Mouse (Mus musculus) limb, embryonic 12.5 days (tissue): ENCODE results near the gene Cdkn3. TPM values are rescaled to one million over a fixed set of nuclear protein-coding genes. Genes with fewer than 3 reads are reported as not detected.
"Not testable (repeated sequence)": the region's sequence is repeated elsewhere in the genome, so short reads cannot be mapped to it uniquely, and the experiment has no call there.

ENCODE experiments used
- ATAC-seq: fragments of 200-750 bp; cut with Nextera tagmentation; 2 replicates; pipeline ENCODE4 v1.8.0; 2017; ENCODE audit warnings: low read depth, moderate TSS enrichment; ENCODE audit not compliant: insufficient number of reproducible peaks, insufficient read depth, low FRiP score, low TSS enrichment
- H3K27ac ChIP-seq: fragments of 300-500 bp; sonication (generic); 2 replicates; pipeline ENCODE4 v1.5.1; 2016; ENCODE audit warnings: mild to moderate bottlenecking, moderate library complexity
- H3K27me3 ChIP-seq: fragments of 300-500 bp; sonication (generic); 2 replicates; pipeline ENCODE4 v1.6.1; 2016; ENCODE audit warnings: mild to moderate bottlenecking, moderate library complexity
- H3K36me3 ChIP-seq: fragments of 300-500 bp; sonication (generic); 2 replicates; pipeline ENCODE4 v1.6.1; 2016; ENCODE audit warnings: mild to moderate bottlenecking, moderate library complexity
- H3K4me1 ChIP-seq: fragments of 300-500 bp; sonication (generic); replicated peaks from 2 replicates; pipeline ENCODE4 v1.6.1; 2016
- H3K4me2 ChIP-seq: fragments of 300-500 bp; sonication (generic); 2 replicates; pipeline ENCODE4 v1.6.1; 2016; ENCODE audit warnings: mild to moderate bottlenecking, moderate library complexity
- H3K4me3 ChIP-seq: fragments of 300-500 bp; sonication (generic); replicated peaks from 2 replicates; pipeline ENCODE4 v1.5.1; 2016; ENCODE audit warnings: mild to moderate bottlenecking
- H3K9ac ChIP-seq: fragments of 300-500 bp; sonication (generic); replicated peaks from 2 replicates; pipeline ENCODE4 v1.6.1; 2016; ENCODE audit warnings: mild to moderate bottlenecking, moderate library complexity
- H3K9me3 ChIP-seq: fragments of 300-500 bp; sonication (generic); 2 replicates; pipeline ENCODE4 v1.6.1; 2016; ENCODE audit warnings: mild to moderate bottlenecking, moderate library complexity
- WGBS: fragments of 180-500 bp; shearing (Covaris S2); methylation state at CpG from one replicate; pipeline ENCODE4 v1.1.7; 2016; 5-methylcytosine and 5-hydroxymethylcytosine counted together
- polyA plus RNA-seq: library from polyadenylated mRNA; unstranded; fragments of >200 nt; fragmentation: Nextera tagmentation; extraction: Ambion mirVana; gene quantifications from 2 replicates; pipeline ENCODE4 v1.2.1, GENCODE M21; 2016

Cdkn3 gene
- polyA plus RNA-seq, 1 experiment from 2014 or later, result 47.6 TPM

GRCm38 (mm10) chr14:46806186-46806585, 45.8 kb downstream of the Cdkn3 start:
- Histone ChIP-seq H3K4me3 (no peak overlapping the region), H3K4me1 (no peaks in the 10 kb centered on the region), H3K27me3 (no peaks in the 10 kb centered on the region), H3K9ac (no peak overlapping the region), H3K27ac (no peak overlapping the region), H3K9me3 (no peaks in the 10 kb centered on the region), H3K36me3 (peaks cover 32% of the 10 kb centered on the region), H3K4me2 (no peak overlapping the region)
- 79% methylated on average over 5 of the region's 5 CpGs for WGBS
- ATAC-seq, result no peak

GRCm38 (mm10) chr14:46807927-46808326, 47.6 kb downstream of the Cdkn3 start:
- no peak overlapping the region for H3K4me2 ChIP-seq
- H3K9me3 ChIP-seq, result no peaks in the 10 kb centered on the region
- WGBS, result 93% methylated on average over 3 of the region's 3 CpGs
- H3K4me3 ChIP-seq, result no peak overlapping the region
- H3K4me1 ChIP-seq, result no peaks in the 10 kb centered on the region
- H3K27me3 ChIP-seq, result no peaks in the 10 kb centered on the region
- peaks cover 47% of the 10 kb centered on the region for H3K36me3 ChIP-seq
- ATAC-seq, result no peak
- H3K27ac ChIP-seq, result no peak overlapping the region
- H3K9ac ChIP-seq, result no peak overlapping the region

- 86% methylated on average over 6 of the region's 6 CpGs for WGBS
- ATAC-seq, result no peak
- peaks cover 4% of the 10 kb centered on the region for H3K4me1 ChIP-seq
- H3K9ac ChIP-seq, result no peak overlapping the region
- no peaks in the 10 kb centered on the region for H3K27me3 ChIP-seq
- H3K9me3 ChIP-seq, result no peaks in the 10 kb centered on the region
- no peak overlapping the region for H3K27ac ChIP-seq
- no peak overlapping the region for H3K4me3 ChIP-seq
- H3K4me2 ChIP-seq, result no peak overlapping the region
- peaks cover 58% of the 10 kb centered on the region for H3K36me3 ChIP-seq
Measured at GRCm38 (mm10) chr14:46815640-46816039, 55.3 kb downstream of the Cdkn3 start.

- no peak overlapping the region for H3K9ac ChIP-seq
- H3K9me3 ChIP-seq, result no peaks in the 10 kb centered on the region
- H3K4me1 ChIP-seq, result peaks cover 11% of the 10 kb centered on the region
- peaks cover 46% of the 10 kb centered on the region for H3K36me3 ChIP-seq
- no peaks in the 10 kb centered on the region for H3K27me3 ChIP-seq
- H3K4me3 ChIP-seq, result no peak overlapping the region
- no peak overlapping the region for H3K27ac ChIP-seq
- ATAC-seq, result no peak
- no peak overlapping the region for H3K4me2 ChIP-seq
- 93% methylated on average over 8 of the region's 8 CpGs for WGBS
Measured at GRCm38 (mm10) chr14:46816916-46817622, 56.7 kb downstream of the Cdkn3 start.

GRCm38 (mm10) chr14:46818743-46819142, 58.4 kb downstream of the Cdkn3 start:
- 90% methylated on average over 7 of the region's 7 CpGs for WGBS
- H3K9me3 ChIP-seq, result no peaks in the 10 kb centered on the region
- no peak for ATAC-seq

GRCm38 (mm10) chr14:46819961-46820360, 59.6 kb downstream of the Cdkn3 start:
- not testable (repeated sequence) for H3K9me3 ChIP-seq, H3K9ac ChIP-seq, H3K4me3 ChIP-seq, H3K27me3 ChIP-seq, H3K27ac ChIP-seq, ATAC-seq, H3K4me2 ChIP-seq
- 86% methylated on average over 6 of the region's 6 CpGs for WGBS
- peaks cover 22% of the 10 kb centered on the region for H3K36me3 ChIP-seq
- peaks cover 11% of the 10 kb centered on the region for H3K4me1 ChIP-seq

More at GRCm38 (mm10) chr14:46818743-46819142, 58.4 kb downstream of the Cdkn3 start:
- H3K27me3 ChIP-seq, result peaks cover 2% of the 10 kb centered on the region; the same call in 1 of the 2 replicates
- H3K4me3 ChIP-seq, result no peak overlapping the region
- H3K4me1 ChIP-seq, result peaks cover 11% of the 10 kb centered on the region
- H3K36me3 ChIP-seq, result peaks cover 31% of the 10 kb centered on the region
- no peak overlapping the region for H3K9ac ChIP-seq
- H3K4me2 ChIP-seq, result no peak overlapping the region
- no peak overlapping the region for H3K27ac ChIP-seq

Other genes with a start within 250 kb of the Cdkn3 start
- 170 and 187 TPM in 2 replicates for gene Cnih1, start 27.9 kb downstream of the Cdkn3 start, polyA plus RNA-seq
- 83.1 and 89.5 TPM in 2 replicates for gene Gmfb, start 61.7 kb downstream of the Cdkn3 start, polyA plus RNA-seq
- gene Cgrrf1, start 71.6 kb downstream of the Cdkn3 start, polyA plus RNA-seq, result 28.6 and 29.4 TPM in 2 replicates
- gene Samd4, start 122.3 kb downstream of the Cdkn3 start, polyA plus RNA-seq, result 6.7 and 6.8 TPM in 2 replicates